Mouse (Mus musculus) adrenal gland, postnatal 14 days (tissue): ENCODE results near the gene Tceal7. TPM values are rescaled to one million over a fixed set of nuclear protein-coding genes. Genes with fewer than 3 reads are reported as not detected.

Source experiments
- DNase-seq: peaks from one replicate; pipeline ENCODE4 v3.0.0; 2021; ENCODE audit warnings: mixed read lengths
- microRNA-seq, 2 experiments: library from miRNA; unstranded; fragments of <30 nt; microRNA quantifications; one replicate each; pipeline ENCODE4 v1.2.0; 2021
- total RNA-seq: library from RNA; stranded (reverse); gene quantifications from 2 replicates; pipeline ENCODE4 v1.2.3, GENCODE M21; 2021

The Tceal7 gene
- total RNA-seq, 1 experiment from 2014 or later = not detected

DNA sequence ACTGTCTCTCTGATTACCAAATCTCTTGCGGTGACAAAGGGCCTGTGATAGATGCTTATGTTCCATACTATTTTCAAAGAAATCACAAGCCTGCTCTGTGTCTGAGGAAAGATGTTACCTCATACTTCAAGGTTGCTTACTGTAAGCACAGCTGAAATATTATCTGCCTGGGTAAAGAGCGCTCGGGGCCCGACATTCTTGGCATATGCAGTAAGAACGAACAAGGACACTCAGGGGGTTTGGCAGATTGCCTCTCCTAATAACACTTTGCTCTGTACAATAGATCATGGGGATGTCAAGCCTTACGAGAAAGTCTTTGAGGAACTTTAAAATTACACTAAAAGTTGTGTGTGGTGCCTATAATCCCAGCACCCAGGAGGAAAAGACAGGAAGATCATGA is 34.2 kb downstream of the Tceal7 start:
- peak; percentile 73 for DNase-seq

DNA sequence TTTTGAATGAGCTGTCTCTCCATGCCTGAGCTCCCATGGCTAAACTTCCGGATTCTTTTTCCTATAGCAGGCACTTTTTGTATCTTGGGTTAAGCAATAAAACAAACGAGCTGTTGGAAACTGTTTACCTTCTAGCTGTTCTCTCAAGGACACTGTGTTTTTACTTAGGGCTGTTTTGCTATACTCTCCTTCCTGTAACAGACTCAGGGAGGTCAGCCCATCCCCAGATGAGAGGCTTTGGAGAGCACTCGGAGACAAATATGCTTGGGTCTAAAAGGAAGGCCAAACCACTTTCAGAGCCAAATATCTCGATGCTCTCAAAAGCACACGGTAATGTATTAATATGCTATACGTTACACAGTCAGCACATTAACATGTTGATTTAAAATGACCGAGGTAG is 35.1 kb downstream of the Tceal7 start:
- no peak for DNase-seq

DNA sequence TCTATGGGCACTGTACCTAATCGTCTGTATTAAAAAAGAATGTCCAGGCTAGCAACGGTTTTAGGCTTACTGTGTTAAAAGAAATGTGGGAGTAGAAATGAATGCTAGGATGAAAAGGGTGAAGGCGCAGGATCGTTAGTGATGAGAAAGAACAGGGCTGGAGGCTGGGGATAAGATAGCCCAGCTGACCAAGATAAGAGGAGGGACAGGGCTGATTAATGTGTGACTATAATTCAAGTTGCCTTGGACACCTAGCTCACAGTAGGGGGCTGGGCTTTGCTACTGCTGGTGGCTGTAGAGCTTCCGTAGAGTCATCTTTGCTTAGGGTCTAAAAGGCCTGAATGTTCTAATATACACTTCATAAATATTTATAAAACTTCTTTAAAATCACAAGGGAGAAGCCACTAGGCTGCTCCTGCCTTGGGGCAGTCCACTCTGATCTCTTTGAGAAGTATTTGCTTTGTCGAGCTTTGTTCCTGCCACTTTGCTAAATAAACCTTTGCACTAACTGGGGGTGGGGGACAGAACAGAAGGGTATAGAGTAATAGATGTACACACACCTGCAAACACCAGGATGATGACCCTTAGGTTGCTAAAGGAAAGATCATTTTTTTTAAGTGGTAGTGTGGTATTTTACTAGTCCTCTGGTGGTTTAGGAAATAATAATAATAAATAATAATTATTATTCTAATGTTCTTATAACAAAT is 37.6 kb downstream of the Tceal7 start:
- peak; percentile 21 for DNase-seq

DNA sequence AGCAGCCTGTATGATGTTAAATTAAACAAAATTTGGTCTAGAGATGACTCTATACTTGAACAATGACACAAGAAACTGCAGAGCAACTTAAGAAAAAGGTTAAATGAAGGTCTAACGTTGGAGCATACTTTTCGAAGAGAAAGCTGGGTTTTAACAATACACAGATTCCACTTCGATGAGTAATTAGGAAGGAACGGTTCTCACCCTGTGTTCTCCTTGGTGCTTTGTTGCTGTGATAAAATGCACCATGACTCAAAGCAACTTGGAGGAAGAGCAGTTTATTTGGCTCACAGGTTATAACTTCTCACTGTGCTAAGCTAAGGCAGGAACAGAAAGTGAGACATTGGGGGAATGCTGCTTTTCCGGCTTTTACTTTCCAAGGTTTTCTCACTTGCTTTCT is 53.1 kb downstream of the Tceal7 start:
- no peak for DNase-seq

- DNase-seq = no peak
Measured at GRCm38 (mm10) chrX:136268173-136268572, 53.6 kb downstream of the Tceal7 start.

GRCm38 (mm10) chrX:136269743-136270392 is 55.3 kb downstream of the Tceal7 start, which contains the start of gene Bex3:
TSS of gene Bex3 (plus strand) at chrX:136270253.
- DNase-seq = peak; percentile 71

DNA sequence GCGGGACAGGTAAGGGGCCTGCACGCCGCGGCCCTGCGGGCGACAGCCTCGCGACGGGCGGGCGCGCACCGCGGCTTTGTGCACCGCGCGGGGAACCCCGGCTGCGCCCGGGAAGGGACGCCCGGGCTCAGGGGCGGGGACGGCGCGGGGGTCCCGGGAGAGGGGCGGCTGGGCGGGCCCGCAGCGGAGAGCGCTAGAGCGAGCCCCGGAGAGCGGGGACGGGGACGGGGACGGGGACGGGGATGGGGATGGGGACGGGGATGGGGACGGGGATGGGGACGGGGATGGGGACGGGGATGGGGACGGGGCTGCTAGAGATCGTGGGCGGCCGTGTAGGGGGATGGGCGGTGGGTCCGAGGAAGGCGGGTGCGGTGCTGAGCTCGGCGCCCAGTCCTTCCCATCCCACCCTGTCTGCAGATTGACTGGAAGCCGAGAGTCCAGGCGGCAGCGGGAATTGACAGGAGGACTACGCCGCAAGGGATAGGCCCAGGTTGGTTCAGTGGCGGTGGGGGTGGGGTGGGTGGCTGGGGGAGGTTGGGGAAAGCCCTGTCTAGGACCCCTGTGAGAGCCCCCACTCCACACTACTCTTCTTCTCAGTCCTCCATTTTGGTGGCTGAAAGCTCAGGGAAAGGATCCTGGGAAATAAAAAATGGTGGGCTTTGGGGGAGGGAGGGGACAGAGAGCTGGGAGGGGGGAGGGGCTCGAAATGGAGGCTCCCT is 56.0 kb downstream of the Tceal7 start:
- peak; percentile 6 for DNase-seq

- DNase-seq = peak; percentile 4
Measured at GRCm38 (mm10) chrX:136274542-136274941, 60.0 kb downstream of the Tceal7 start.

- DNase-seq = no peak
Measured at GRCm38 (mm10) chrX:136275386-136275785, 60.8 kb downstream of the Tceal7 start.

Small RNAs within 50 kb of the gene (microRNA-seq; reads per million reads assigned to microRNA genes)
- 0 reads per million in 2 experiments for gene Mir6383

Other genes with a start within 250 kb of the Tceal7 start
- 52.8 and 58.7 TPM in 2 replicates for gene Arxes2, start 221.0 kb upstream of the Tceal7 start, total RNA-seq
- gene Arxes1, start 181.4 kb upstream of the Tceal7 start, total RNA-seq = 20.4 and 23.2 TPM in 2 replicates
- 28.4 and 33.0 TPM in 2 replicates for gene Bex2, start 146.5 kb upstream of the Tceal7 start, total RNA-seq
- gene Nxf3, start 129.5 kb upstream of the Tceal7 start, total RNA-seq = not detected in 2 replicates
- gene Bex4, start 75.8 kb upstream of the Tceal7 start, total RNA-seq = 13.8 and 14.8 TPM in 2 replicates
- 53.7 and 57.7 TPM in 2 replicates for gene Tceal8, start 42.4 kb upstream of the Tceal7 start, total RNA-seq
- gene Tceal5, start 10.9 kb upstream of the Tceal7 start, total RNA-seq = 1.1 and 1.7 TPM in 2 replicates
- 9.5 and 11.8 TPM in 2 replicates for gene Bex1, start 734 bp downstream of the Tceal7 start, total RNA-seq
- 308 and 347 TPM in 2 replicates for gene Tceal9, start 30.3 kb downstream of the Tceal7 start, total RNA-seq
- 190 and 238 TPM in 2 replicates for gene Bex3, start 55.5 kb downstream of the Tceal7 start, total RNA-seq